Mouse (Mus musculus) cerebellum, postnatal 4 days (tissue): Measurements from ENCODE around the gene Tmem222.
A peak's percentile ranks its signal among the peaks of the same experiment; 100 is the strongest.

Experiments
- DNase-seq, 2 experiments: peaks; one replicate each; pipeline ENCODE4 v3.0.0; 2022; ENCODE audit warnings: low spot score in 2 of 2, mixed read lengths in 1 of 2

Gene Tmem222

GRCm38 (mm10) chr4:133277104-133278026 lies at the start of gene Tmem222:
Gene Tmem222, minus strand, starts transcription at chr4:133277792.
- peak; percentile 91 to 94 for DNase-seq

GRCm38 (mm10) chr4:133319667-133320066 lies 42.1 kb upstream of the Tmem222 start:
- DNase-seq: no peak

- no peak for DNase-seq
Measured at GRCm38 (mm10) chr4:133315991-133316390, 38.4 kb upstream of the Tmem222 start.

GRCm38 (mm10) chr4:133314896-133315295 lies 37.3 kb upstream of the Tmem222 start:
- DNase-seq: no peak

- peak; percentile 88 to 92 for DNase-seq
Measured at GRCm38 (mm10) chr4:133309948-133310347, 32.4 kb upstream of the Tmem222 start.

- peak in 1 of 2 experiments; percentile 63 for DNase-seq
Measured at GRCm38 (mm10) chr4:133307331-133307730, 29.7 kb upstream of the Tmem222 start.

- no peak for DNase-seq
Measured at GRCm38 (mm10) chr4:133305825-133306224, 28.2 kb upstream of the Tmem222 start.

- no peak for DNase-seq
Measured at GRCm38 (mm10) chr4:133304770-133305169, 27.2 kb upstream of the Tmem222 start.

GRCm38 (mm10) chr4:133302668-133303067 lies 25.1 kb upstream of the Tmem222 start:
- no peak for DNase-seq

GRCm38 (mm10) chr4:133301802-133302201 lies 24.2 kb upstream of the Tmem222 start:
- peak; percentile 72 to 91 for DNase-seq

- no peak for DNase-seq
Measured at GRCm38 (mm10) chr4:133300421-133300820, 22.8 kb upstream of the Tmem222 start.

- DNase-seq: peak in 1 of 2 experiments; percentile 85
Measured at GRCm38 (mm10) chr4:133299701-133300100, 22.1 kb upstream of the Tmem222 start.

- DNase-seq: peak; percentile 56 to 82
Measured at GRCm38 (mm10) chr4:133298516-133299365, 21.1 kb upstream of the Tmem222 start.

- DNase-seq: peak; percentile 85 to 96
Measured at GRCm38 (mm10) chr4:133297801-133298238, 20.2 kb upstream of the Tmem222 start.

GRCm38 (mm10) chr4:133297360-133297759 lies 19.8 kb upstream of the Tmem222 start:
- no peak for DNase-seq

- DNase-seq: no peak
Measured at GRCm38 (mm10) chr4:133294084-133294483, 16.5 kb upstream of the Tmem222 start.

GRCm38 (mm10) chr4:133292901-133293843 lies 15.6 kb upstream of the Tmem222 start:
- no peak for DNase-seq

- DNase-seq: no peak
Measured at GRCm38 (mm10) chr4:133292405-133292804, 14.8 kb upstream of the Tmem222 start.

GRCm38 (mm10) chr4:133291255-133291654 lies 13.7 kb upstream of the Tmem222 start:
- DNase-seq: no peak

GRCm38 (mm10) chr4:133286476-133287077 lies 9.0 kb upstream of the Tmem222 start:
- no peak for DNase-seq

GRCm38 (mm10) chr4:133285950-133286349 lies 8.4 kb upstream of the Tmem222 start:
- DNase-seq: no peak
